Mouse (Mus musculus) MEL (cell line): ENCODE results near the gene Mpc1.

Source experiments
- CHD2 ChIP-seq: IDR thresholded peaks from 2 replicates; pipeline ENCODE4 v1.6.1; 2011; ENCODE audit warnings: low read length, improper control_type of control experiment
- CTCF ChIP-seq, 3 experiments: IDR thresholded peaks in 2 of 3; conservative IDR thresholded peaks in 1 of 3; 2 replicates each; pipeline ENCODE4 v1.5.1; 2011 to 2012; ENCODE audit warnings: low read length in 3 of 3, low read depth in 2 of 3, mild to moderate bottlenecking in 2 of 3, improper control_type of control experiment in 1 of 3, inconsistent platforms in 1 of 3, mixed read lengths in 1 of 3, moderate library complexity in 1 of 3; ENCODE audit not compliant: control insufficient read depth in 1 of 3, insufficient read depth in 1 of 3, poor library complexity in 1 of 3, severe bottlenecking in 1 of 3
- EP300 ChIP-seq, 2 experiments: IDR thresholded peaks; 2 replicates each; pipeline ENCODE4 v1.6.1; 2011; ENCODE audit warnings: improper control_type of control experiment in 2 of 2, low read length in 2 of 2, low read depth in 1 of 2, mild to moderate bottlenecking in 1 of 2

DNA sequence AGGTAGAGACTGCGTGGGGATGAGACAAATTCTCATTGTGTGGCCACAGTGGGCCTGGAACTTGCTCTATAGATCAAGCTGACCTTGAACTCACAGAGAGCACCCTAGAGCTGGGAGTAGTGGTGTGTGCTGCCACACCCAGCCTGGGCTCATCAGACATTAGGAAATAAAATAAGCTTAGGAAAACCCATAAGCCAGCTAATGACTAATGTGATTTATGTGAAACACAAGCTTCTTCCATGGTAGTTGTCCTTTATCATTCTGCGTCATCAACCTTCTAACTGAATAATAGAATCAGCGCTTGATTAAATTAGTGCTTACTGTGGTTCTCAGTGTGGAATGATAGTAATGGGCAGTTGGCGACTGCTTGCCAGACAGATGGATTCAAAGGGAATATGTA is 4.3 kb downstream of the Mpc1 start:
- TF ChIP-seq EP300 (IDR thresholded peaks at IDR 0.05; ENCODE audit: low read depth in 1 of 2, low read length in 2 of 2), result no peak
- TF ChIP-seq CTCF (IDR thresholded peaks at IDR 0.05 in 2 of 3, conservative IDR thresholded peaks at IDR 0.05 in 1 of 3; ENCODE audit: control insufficient read depth in 1 of 3, insufficient read depth in 1 of 3, low read depth in 2 of 3, low read length in 3 of 3, poor library complexity in 1 of 3, severe bottlenecking in 1 of 3), result no peak
- TF ChIP-seq CHD2, result no peak
